Mouse (Mus musculus) hindbrain, embryonic 10.5 days (tissue): ENCODE measurements around the gene Capn15. TPM values are rescaled to one million over a fixed set of nuclear protein-coding genes. Genes with fewer than 3 reads are reported as not detected.

Source experiments
- DNase-seq: peaks from one replicate; pipeline ENCODE4 v3.0.0-alpha.2; 2017; ENCODE audit warnings: low spot score
- H3K27ac ChIP-seq: fragments of 300-500 bp; sonication (generic); 2 replicates; pipeline ENCODE4 v1.5.1; 2016; ENCODE audit warnings: mild to moderate bottlenecking, moderate library complexity
- H3K27me3 ChIP-seq: fragments of 300-500 bp; sonication (generic); 2 replicates; pipeline ENCODE4 v1.6.1; 2016; ENCODE audit warnings: mild to moderate bottlenecking; ENCODE audit not compliant: poor library complexity, insufficient read depth, severe bottlenecking
- H3K36me3 ChIP-seq: fragments of 300-500 bp; sonication (generic); 2 replicates; pipeline ENCODE4 v1.6.1; 2016; ENCODE audit warnings: mild to moderate bottlenecking, moderate library complexity
- H3K4me1 ChIP-seq: fragments of 300-500 bp; sonication (generic); replicated peaks from 2 replicates; pipeline ENCODE4 v1.6.1; 2016; ENCODE audit warnings: mild to moderate bottlenecking
- H3K4me3 ChIP-seq: fragments of 300-500 bp; sonication (generic); 2 replicates; pipeline ENCODE4 v1.5.1; 2016; ENCODE audit warnings: mild to moderate bottlenecking, moderate library complexity
- H3K9me3 ChIP-seq: fragments of 300-500 bp; sonication (generic); 2 replicates; pipeline ENCODE4 v1.6.1; 2016; ENCODE audit warnings: mild to moderate bottlenecking, moderate library complexity
- WGBS: fragments of 180-500 bp; shearing (Covaris S2); methylation state at CpG from one replicate; pipeline ENCODE4 v1.1.7; 2016; 5-methylcytosine and 5-hydroxymethylcytosine counted together
- polyA plus RNA-seq: library from polyadenylated mRNA; unstranded; fragments of >200 nt; fragmentation: Nextera tagmentation; extraction: Ambion mirVana; gene quantifications from 2 replicates; pipeline ENCODE4 v1.2.1, GENCODE M21; 2016

Gene Capn15
- polyA plus RNA-seq, 1 experiment from 2014 or later, result 35.0 TPM

GRCm38 (mm10) chr17:26011841-26012460 is 26.4 kb upstream of the Capn15 start:
- H3K4me3 ChIP-seq, result peak overlapping the region; percentile 14; the same call in 1 of the 2 replicates

GRCm38 (mm10) chr17:26009540-26009939 is 23.9 kb upstream of the Capn15 start:
- WGBS, result 40% methylated on average over 4 of the region's 4 CpGs
- H3K36me3 ChIP-seq, result peaks cover 90% of the 10 kb centered on the region

More at GRCm38 (mm10) chr17:26011841-26012460, 26.4 kb upstream of the Capn15 start:
- peak; percentile 67 for DNase-seq
- 13% methylated on average over 15 of the region's 15 CpGs for WGBS
- Histone ChIP-seq H3K27ac (no peak overlapping the region), H3K36me3 (peaks cover 90% of the 10 kb centered on the region), H3K27me3 (no peaks in the 10 kb centered on the region), H3K4me1 (0 out of 2 replicates have a peak, but pooled peaks cover 10% of the 10 kb centered on the region), H3K9me3 (no peaks in the 10 kb centered on the region)

GRCm38 (mm10) chr17:26008787-26009186 is 23.2 kb upstream of the Capn15 start:
- Histone ChIP-seq H3K27me3 (no peaks in the 10 kb centered on the region), H3K9me3 (no peaks in the 10 kb centered on the region), H3K27ac (no peak overlapping the region), H3K4me1 (0 out of 2 replicates have a peak, but pooled peaks cover 10% of the 10 kb centered on the region), H3K36me3 (peaks cover 90% of the 10 kb centered on the region), H3K4me3 (no peak overlapping the region)
- WGBS, result 87% methylated on average over 7 of the region's 7 CpGs
- DNase-seq, result no peak

More at GRCm38 (mm10) chr17:26009540-26009939, 23.9 kb upstream of the Capn15 start:
- Histone ChIP-seq H3K9me3 (no peaks in the 10 kb centered on the region), H3K4me1 (0 out of 2 replicates have a peak, but pooled peaks cover 10% of the 10 kb centered on the region), H3K27ac (no peak overlapping the region), H3K4me3 (no peak overlapping the region), H3K27me3 (no peaks in the 10 kb centered on the region)
- peak; percentile 76 for DNase-seq

GRCm38 (mm10) chr17:26008331-26008730 is 22.7 kb upstream of the Capn15 start:
- 0 out of 2 replicates have a peak, but pooled peaks cover 10% of the 10 kb centered on the region for H3K4me1 ChIP-seq
- H3K36me3 ChIP-seq, result peaks cover 90% of the 10 kb centered on the region
- no peak overlapping the region for H3K27ac ChIP-seq
- H3K27me3 ChIP-seq, result no peaks in the 10 kb centered on the region
- no peak overlapping the region for H3K4me3 ChIP-seq
- no peaks in the 10 kb centered on the region for H3K9me3 ChIP-seq
- DNase-seq, result no peak

- H3K27me3 ChIP-seq, result no peaks in the 10 kb centered on the region
- peaks cover 92% of the 10 kb centered on the region for H3K36me3 ChIP-seq
- 0 out of 2 replicates have a peak, but pooled peaks cover 10% of the 10 kb centered on the region for H3K4me1 ChIP-seq
- 83% methylated on average over 2 of the region's 2 CpGs for WGBS
- DNase-seq, result no peak
- no peaks in the 10 kb centered on the region for H3K9me3 ChIP-seq
- no peak overlapping the region for H3K4me3 ChIP-seq
- H3K27ac ChIP-seq, result no peak overlapping the region
Measured at GRCm38 (mm10) chr17:26007646-26008045, 22.1 kb upstream of the Capn15 start.

GRCm38 (mm10) chr17:26005731-26006450 is 20.3 kb upstream of the Capn15 start:
- WGBS, result 89% methylated on average over 10 of the region's 10 CpGs
- H3K27ac ChIP-seq, result no peak overlapping the region
- DNase-seq, result no peak
- no peaks in the 10 kb centered on the region for H3K27me3 ChIP-seq
- H3K9me3 ChIP-seq, result no peaks in the 10 kb centered on the region
- no peak overlapping the region for H3K4me3 ChIP-seq
- 0 out of 2 replicates have a peak, but pooled peaks cover 4% of the 10 kb centered on the region for H3K4me1 ChIP-seq
- H3K36me3 ChIP-seq, result peaks cover 96% of the 10 kb centered on the region

GRCm38 (mm10) chr17:26004711-26005110 is 19.1 kb upstream of the Capn15 start:
- peaks cover 89% of the 10 kb centered on the region for H3K36me3 ChIP-seq
- 0 out of 2 replicates have a peak, but pooled peaks cover 4% of the 10 kb centered on the region for H3K4me1 ChIP-seq
- no peak for DNase-seq
- no peaks in the 10 kb centered on the region for H3K9me3 ChIP-seq
- WGBS, result 90% methylated on average over 15 of the region's 15 CpGs
- H3K27ac ChIP-seq, result no peak overlapping the region
- H3K4me3 ChIP-seq, result no peak overlapping the region
- no peaks in the 10 kb centered on the region for H3K27me3 ChIP-seq

GRCm38 (mm10) chr17:26003864-26004263 is 18.3 kb upstream of the Capn15 start:
- Histone ChIP-seq H3K4me3 (no peak overlapping the region), H3K27ac (no peak overlapping the region), H3K36me3 (peaks cover 88% of the 10 kb centered on the region), H3K27me3 (no peaks in the 10 kb centered on the region), H3K4me1 (no peaks in the 10 kb centered on the region), H3K9me3 (no peaks in the 10 kb centered on the region)
- WGBS, result 91% methylated on average over 2 of the region's 2 CpGs
- no peak for DNase-seq

GRCm38 (mm10) chr17:25998425-25998824 is 12.8 kb upstream of the Capn15 start:
- peaks cover 88% of the 10 kb centered on the region for H3K36me3 ChIP-seq
- 91% methylated on average over 11 of the region's 11 CpGs for WGBS

GRCm38 (mm10) chr17:25993489-25993888 is 7.9 kb upstream of the Capn15 start:
- no peaks in the 10 kb centered on the region for H3K27me3 ChIP-seq
- WGBS, result 94% methylated on average over 3 of the region's 3 CpGs
- H3K4me3 ChIP-seq, result no peak overlapping the region
- no peaks in the 10 kb centered on the region for H3K9me3 ChIP-seq
- no peaks in the 10 kb centered on the region for H3K4me1 ChIP-seq
- DNase-seq, result no peak
- H3K36me3 ChIP-seq, result peaks cover 96% of the 10 kb centered on the region
- no peak overlapping the region for H3K27ac ChIP-seq

More at GRCm38 (mm10) chr17:25998425-25998824, 12.8 kb upstream of the Capn15 start:
- Histone ChIP-seq H3K9me3 (no peaks in the 10 kb centered on the region), H3K27ac (no peak overlapping the region), H3K27me3 (no peaks in the 10 kb centered on the region), H3K4me1 (no peaks in the 10 kb centered on the region), H3K4me3 (no peak overlapping the region)
- no peak for DNase-seq

GRCm38 (mm10) chr17:25992274-25992673 is 6.7 kb upstream of the Capn15 start:
- Histone ChIP-seq H3K36me3 (peaks cover 89% of the 10 kb centered on the region), H3K27ac (no peak overlapping the region), H3K27me3 (no peaks in the 10 kb centered on the region), H3K9me3 (no peaks in the 10 kb centered on the region), H3K4me1 (no peaks in the 10 kb centered on the region), H3K4me3 (no peak overlapping the region)
- no peak for DNase-seq
- 100% methylated on average over 4 of the region's 4 CpGs for WGBS

- Histone ChIP-seq H3K4me3 (no peak overlapping the region), H3K36me3 (peaks cover 72% of the 10 kb centered on the region), H3K4me1 (peaks cover 4% of the 10 kb centered on the region; the same call in 1 of the 2 replicates), H3K27me3 (no peaks in the 10 kb centered on the region), H3K27ac (no peak overlapping the region), H3K9me3 (no peaks in the 10 kb centered on the region)
- DNase-seq, result no peak
- 95% methylated on average over 5 of the region's 5 CpGs for WGBS
Measured at GRCm38 (mm10) chr17:25990331-25990730, 4.7 kb upstream of the Capn15 start.
